Mouse (Mus musculus) cerebellum, postnatal 36 days (tissue): ENCODE measurements around the gene Gpn3.
"Not testable (repeated sequence)": the region's sequence is repeated elsewhere in the genome, so short reads cannot be mapped to it uniquely, and the experiment has no call there.

Experiments used
- DNase-seq, 2 experiments: peaks; one replicate each; pipeline ENCODE4 v3.0.0; 2021 to 2022; ENCODE audit warnings: mixed read lengths in 2 of 2

The Gpn3 gene

GRCm38 (mm10) chr5:122390671-122391070 lies 19.0 kb downstream of the Gpn3 start:
- DNase-seq = no peak

GRCm38 (mm10) chr5:122391178-122391785 lies 19.6 kb downstream of the Gpn3 start:
- DNase-seq = no peak

GRCm38 (mm10) chr5:122391786-122392180 lies 20.1 kb downstream of the Gpn3 start, which contains the start of gene Arpc3:
Arpc3 (plus strand) TSS chr5:122391878.
- DNase-seq = peak; percentile 94 to 95

GRCm38 (mm10) chr5:122392227-122393004 lies 20.7 kb downstream of the Gpn3 start:
- DNase-seq = no peak

- DNase-seq = peak; percentile 75 to 79
Measured at GRCm38 (mm10) chr5:122393887-122394286, 22.2 kb downstream of the Gpn3 start.

GRCm38 (mm10) chr5:122396791-122397190 lies 25.1 kb downstream of the Gpn3 start:
- DNase-seq = no peak

GRCm38 (mm10) chr5:122397495-122397894 lies 25.8 kb downstream of the Gpn3 start:
- no peak for DNase-seq

- no peak for DNase-seq
Measured at GRCm38 (mm10) chr5:122399871-122400270, 28.2 kb downstream of the Gpn3 start.

GRCm38 (mm10) chr5:122400628-122401302 lies 29.1 kb downstream of the Gpn3 start:
- no peak for DNase-seq

- peak; percentile 85 for DNase-seq
Measured at GRCm38 (mm10) chr5:122401303-122401640, 29.6 kb downstream of the Gpn3 start.

- DNase-seq = no peak
Measured at GRCm38 (mm10) chr5:122402160-122402559, 30.5 kb downstream of the Gpn3 start.

- no peak for DNase-seq
Measured at GRCm38 (mm10) chr5:122402772-122403171, 31.1 kb downstream of the Gpn3 start.

- DNase-seq = no peak
Measured at GRCm38 (mm10) chr5:122403362-122403761, 31.7 kb downstream of the Gpn3 start.

GRCm38 (mm10) chr5:122405537-122405936 lies 33.9 kb downstream of the Gpn3 start:
- DNase-seq = no peak

- DNase-seq = no peak
Measured at GRCm38 (mm10) chr5:122409692-122410645, 38.3 kb downstream of the Gpn3 start.

- no peak for DNase-seq
Measured at GRCm38 (mm10) chr5:122411892-122412291, 40.2 kb downstream of the Gpn3 start.

GRCm38 (mm10) chr5:122412826-122413225 lies 41.1 kb downstream of the Gpn3 start:
- no peak for DNase-seq

GRCm38 (mm10) chr5:122414351-122414750 lies 42.7 kb downstream of the Gpn3 start:
- DNase-seq = no peak

GRCm38 (mm10) chr5:122415465-122415864 lies 43.8 kb downstream of the Gpn3 start:
- no peak for DNase-seq

GRCm38 (mm10) chr5:122420676-122421075 lies 49.0 kb downstream of the Gpn3 start:
- not testable (repeated sequence) for DNase-seq

GRCm38 (mm10) chr5:122421271-122422068 lies 49.8 kb downstream of the Gpn3 start, which contains the start of gene Anapc7:
Anapc7 (plus strand) TSS chr5:122421693.
- no peak for DNase-seq
